10 mouse cellular contexts compared by ENCODE assay signal in genomic region chr19:6830556-6831316, GRCm38 (mm10). TPM values are rescaled to one million over a fixed set of nuclear protein-coding genes. Genes with fewer than 3 reads are reported as not detected.
DNase-seq lines count a peak whose midpoint lies in the region; ATAC-seq and TF ChIP-seq lines count a peak whose summit lies in the region.
"Had no signal": no experiment of that assay in that cellular context is flagged by ENCODE, and none has a peak within 500 bp of the region (broad histone marks: within the 10 kb centered on the region; RNA-seq: fewer than 3 reads in every experiment).

No protein-coding gene starts in this region.

- H3K9ac ChIP-seq in heart, embryonic 16.5 days (ENCODE audit: low read length): no peak overlapping the region
- H3K9ac ChIP-seq in forebrain, embryonic 14.5 days (ENCODE audit: low read length): peak overlapping the region; percentile 54
- peak overlapping the region; percentile 41 for H3K9ac ChIP-seq in midbrain, embryonic 11.5 days (ENCODE audit: low read length)

- peaks cover 35% of the 10 kb centered on the region for H3K27me3 ChIP-seq in heart, embryonic 16.5 days (ENCODE audit: control insufficient read depth, insufficient read depth, low read length)
- no peaks in the 10 kb centered on the region; the same call in 1 of the 2 replicates for H3K27me3 ChIP-seq in G1E (ENCODE audit: insufficient read depth, low read length)
- peaks cover 39% of the 10 kb centered on the region for H3K27me3 ChIP-seq in forebrain, embryonic 14.5 days (replicated peaks; ENCODE audit: control insufficient read depth, insufficient read depth, low read length)
- H3K27me3 ChIP-seq in midbrain, embryonic 11.5 days (ENCODE audit: control insufficient read depth, insufficient read depth, low read length): peaks cover 38% of the 10 kb centered on the region

- TF ChIP-seq CTCF in G1E (IDR thresholded peaks at IDR 0.05; ENCODE audit: low read depth, low read length): no peak

- peak overlapping the region; percentile 44; the same call in 1 of the 2 replicates for H3K4me2 ChIP-seq in heart, embryonic 16.5 days (ENCODE audit: low read depth, low read length)
- H3K4me2 ChIP-seq in forebrain, embryonic 14.5 days (ENCODE audit: low read length): peak overlapping the region; percentile 61
- peak overlapping the region; percentile 55 for H3K4me2 ChIP-seq in midbrain, embryonic 11.5 days

- H3K27ac ChIP-seq in heart, embryonic 16.5 days (ENCODE audit: low read length): no peak overlapping the region
- H3K27ac ChIP-seq in forebrain, embryonic 14.5 days (ENCODE audit: low read depth, low read length): no peak overlapping the region
- H3K27ac ChIP-seq in midbrain, embryonic 11.5 days (ENCODE audit: low read depth, low read length): no peak overlapping the region

- DNase-seq in heart, postnatal 10 days: no peak
- DNase-seq in G1E (ENCODE audit: low spot score): no peak
- DNase-seq in forebrain, embryonic 14.5 days (ENCODE audit: low spot score): no peak
- DNase-seq in midbrain, embryonic 11.5 days (ENCODE audit: low spot score, missing footprints): peak; percentile 91
- DNase-seq in gastrocnemius, adult 18-20 months (ENCODE audit: low spot score): no peak
- no peak for DNase-seq in frontal cortex, postnatal 36 days (ENCODE audit: low spot score in 2 of 2)
- no peak for DNase-seq in gastrocnemius, postnatal 14 days
- DNase-seq: layer of hippocampus, adult 9-11 months had no signal

- 34% methylated on average over 38 of the region's 38 CpGs for WGBS in heart, embryonic 16.5 days
- 5% methylated on average over 37 of the region's 38 CpGs for WGBS in forebrain, embryonic 14.5 days
- 2% methylated on average over 38 of the region's 38 CpGs for WGBS in midbrain, embryonic 11.5 days

- peaks cover 11% of the 10 kb centered on the region for H3K36me3 ChIP-seq in heart, embryonic 16.5 days (ENCODE audit: control insufficient read depth, insufficient read depth)
- peaks cover 80% of the 10 kb centered on the region for H3K36me3 ChIP-seq in G1E (replicated peaks)
- H3K36me3 ChIP-seq in forebrain, embryonic 14.5 days (ENCODE audit: control insufficient read depth, insufficient read depth, low read length): no peaks in the 10 kb centered on the region
- H3K36me3 ChIP-seq in midbrain, embryonic 11.5 days (ENCODE audit: control insufficient read depth, insufficient read depth, low read length): no peaks in the 10 kb centered on the region

- H3K4me3 ChIP-seq in heart, embryonic 16.5 days (ENCODE audit: low read length): peak overlapping the region; percentile 0; the same call in 1 of the 2 replicates
- H3K4me3 ChIP-seq in G1E (ENCODE audit: low read depth, low read length): peak overlapping the region; percentile 2; the same call in 1 of the 2 replicates
- H3K4me3 ChIP-seq in forebrain, embryonic 14.5 days (ENCODE audit: low read depth, low read length): peak overlapping the region; percentile 36
- H3K4me3 ChIP-seq in midbrain, embryonic 11.5 days (ENCODE audit: low read depth, low read length): peak overlapping the region; percentile 28
- H3K4me3 ChIP-seq: erythroblast, embryonic 14.5 days had no signal

- no peaks in the 10 kb centered on the region for H3K9me3 ChIP-seq in heart, embryonic 16.5 days (replicated peaks; ENCODE audit: control insufficient read depth, low read length)
- H3K9me3 ChIP-seq in G1E (replicated peaks): peaks cover 12% of the 10 kb centered on the region
- no peaks in the 10 kb centered on the region for H3K9me3 ChIP-seq in forebrain, embryonic 14.5 days (replicated peaks; ENCODE audit: control insufficient read depth, low read length)
- H3K9me3 ChIP-seq in midbrain, embryonic 11.5 days (ENCODE audit: control insufficient read depth, low read length): no peaks in the 10 kb centered on the region

- intact Hi-C loops in heart, postnatal 10 days (cut with DNase I): no loop called here
- intact Hi-C loops in gastrocnemius, postnatal 14 days (cut with DNase I; ENCODE audit: low total_unique reads): no loop called here

- H3K4me1 ChIP-seq in heart, embryonic 16.5 days (ENCODE audit: control insufficient read depth, insufficient read depth, low read length): peaks cover 3% of the 10 kb centered on the region; the same call in 1 of the 2 replicates
- peaks cover 30% of the 10 kb centered on the region for H3K4me1 ChIP-seq in G1E (ENCODE audit: insufficient read depth, low read depth, low read length)
- H3K4me1 ChIP-seq in forebrain, embryonic 14.5 days (ENCODE audit: control insufficient read depth, insufficient read depth, low read length): 0 out of 2 replicates have a peak, but pooled peaks cover 3% of the 10 kb centered on the region
- H3K4me1 ChIP-seq in midbrain, embryonic 11.5 days (ENCODE audit: control insufficient read depth, insufficient read depth, low read length): peaks cover 16% of the 10 kb centered on the region

- ATAC-seq in heart, embryonic 16.5 days (replicated peaks; ENCODE audit: extremely low read depth, insufficient read depth, low FRiP score): no peak
- ATAC-seq in G1E (ENCODE audit: extremely low read depth, insufficient number of reproducible peaks, low FRiP score, poor library complexity, severe bottlenecking): no peak
- no peak for ATAC-seq in forebrain, embryonic 14.5 days
- peak; percentile 23; the same call in 1 of the 2 replicates for ATAC-seq in midbrain, embryonic 11.5 days (ENCODE audit: low FRiP score)

RNA-seq across cellular contexts. Expression of gene Rps6ka4, which starts 9.7 kb away (rescaled TPM):
- 20.0 and 20.5 TPM in 2 replicates for polyA plus RNA-seq in heart, embryonic 16.5 days (2015; fragmentation: Nextera tagmentation; extraction: Ambion mirVana)
- 10 to 100 TPM; 22.7 to 25.9 TPM for total RNA-seq in heart, postnatal 10 days (2021)
- total RNA-seq in G1E (2014; fragmentation: Nextera tagmentation): 3.6 and 9.6 TPM in 2 replicates
- 7.2 and 9.8 TPM in 2 replicates for total RNA-seq in G1E (2017)
- 29.5 and 37.6 TPM in 2 replicates for polyA plus RNA-seq in G1E (2012)
- polyA plus RNA-seq in forebrain, embryonic 14.5 days (2014; fragmentation: Nextera tagmentation; extraction: Ambion mirVana): 3.0 and 7.0 TPM in 2 replicates
- 4.8 and 5.1 TPM in 2 replicates for polyA plus RNA-seq in midbrain, embryonic 11.5 days (2014; fragmentation: Nextera tagmentation; extraction: Ambion mirVana)
- 10 to 100 TPM in 1 of 2 experiments, 1 to 10 TPM in 1; 9.1 to 10.6 TPM for total RNA-seq in gastrocnemius, adult 18-20 months (2021)
- total RNA-seq in gastrocnemius, postnatal 14 days (2021): 1 to 10 TPM; 7.7 to 8.5 TPM

RNA-seq across cellular contexts. Expression of gene Ccdc88b, which starts 27.3 kb away (rescaled TPM):
- 1.00 and 3.8 TPM in 2 replicates for polyA plus RNA-seq in heart, embryonic 16.5 days (2015; fragmentation: Nextera tagmentation; extraction: Ambion mirVana)
- 1 to 10 TPM in 1 of 2 experiments, under 1 TPM in 1; 0.69 to 1.2 TPM for total RNA-seq in heart, postnatal 10 days (2021)
- 14.6 and 18.8 TPM in 2 replicates for total RNA-seq in G1E (2014; fragmentation: Nextera tagmentation)
- total RNA-seq in G1E (2017): 54.3 and 65.7 TPM in 2 replicates
- 102 and 124 TPM in 2 replicates for polyA plus RNA-seq in G1E (2012)
- 0.07 and 0.37 TPM in 2 replicates for polyA plus RNA-seq in forebrain, embryonic 14.5 days (2014; fragmentation: Nextera tagmentation; extraction: Ambion mirVana)
- 0.26 and 0.58 TPM in 2 replicates for polyA plus RNA-seq in midbrain, embryonic 11.5 days (2014; fragmentation: Nextera tagmentation; extraction: Ambion mirVana)
- under 1 TPM; 0.46 to 0.74 TPM for total RNA-seq in gastrocnemius, adult 18-20 months (2021)
- total RNA-seq in gastrocnemius, postnatal 14 days (2021): under 1 TPM; 0.40 to 0.84 TPM

Comparison
In these comparisons a context has a peak if more than half of its experiments do, and no peak if none do; other contexts are left out.
1. RNA of gene Ccdc88b, which starts 27.3 kb away (total RNA-seq): 14.6 to 65.7 TPM in G1E; 0.69 to 1.2 TPM in heart, postnatal 10 days, 0.40 to 0.84 TPM in gastrocnemius, postnatal 14 days and 0.46 to 0.74 TPM in gastrocnemius, adult 18-20 months; every median in the first group is over 4 times any median in the second.
2. Peak in every context shown above with its lines, with median percentiles within 50 percentile points of each other: H3K4me2 ChIP-seq and H3K4me3 ChIP-seq.